Mouse (Mus musculus): ENCODE measurements at regions not wholly inside any gene's neighbourhood (a gene's known extent, or its start where the extent isn't known, plus 50 kb on each side); places are given as distances from the start of the nearest gene placed in this dataset.
"Not testable (repeated sequence)": the region's sequence is repeated elsewhere in the genome, so short reads cannot be mapped to it uniquely, and the experiment has no call there.

- Histone ChIP-seq H3K9ac (no peak overlapping the region), H3K4me1 (ENCODE audit: insufficient read depth) (no peaks in the 10 kb centered on the region), H3K36me3 (ENCODE audit: insufficient read depth) (no peaks in the 10 kb centered on the region), H3K27me3 (ENCODE audit: insufficient read depth, low read length) (no peaks in the 10 kb centered on the region), H3K4me3 (ENCODE audit: low read depth, low read length) (no peak overlapping the region), H3K27ac (ENCODE audit: low read depth, low read length) (no peak overlapping the region), H3K9me3 (ENCODE audit: low read length) (no peaks in the 10 kb centered on the region), H3K4me2 (ENCODE audit: low read depth) (no peak overlapping the region)
- TF ChIP-seq CTCF (IDR thresholded peaks at IDR 0.05; ENCODE audit: low read depth): no peak
- no peak for DNase-seq
- WGBS: 76% methylated on average over 2 of the region's 2 CpGs
- no peak for ATAC-seq
Measured at GRCm38 (mm10) chr5:45382804-45383203, 67.2 kb downstream of the Qdpr start.

GRCm38 (mm10) chr5:45378486-45378885 is 71.5 kb downstream of the Qdpr start:
- Histone ChIP-seq H3K4me2 (ENCODE audit: low read depth) (no peak overlapping the region), H3K9me3 (ENCODE audit: low read length) (no peaks in the 10 kb centered on the region), H3K36me3 (ENCODE audit: insufficient read depth) (no peaks in the 10 kb centered on the region), H3K4me1 (ENCODE audit: insufficient read depth) (no peaks in the 10 kb centered on the region), H3K9ac (no peak overlapping the region), H3K27me3 (ENCODE audit: insufficient read depth, low read length) (no peaks in the 10 kb centered on the region), H3K27ac (ENCODE audit: low read depth, low read length) (no peak overlapping the region), H3K4me3 (ENCODE audit: low read depth, low read length) (no peak overlapping the region)
- ATAC-seq (no peak), DNase-seq (no peak)
- 11% methylated on average over 2 of the region's 2 CpGs for WGBS
- no peak for TF ChIP-seq CTCF (IDR thresholded peaks at IDR 0.05; ENCODE audit: low read depth)

GRCm38 (mm10) chr5:45373069-45373468 is 77.0 kb downstream of the Qdpr start:
- no peaks in the 10 kb centered on the region for H3K4me1 ChIP-seq (ENCODE audit: insufficient read depth)
- H3K27ac ChIP-seq (ENCODE audit: low read depth, low read length): no peak overlapping the region
- no peaks in the 10 kb centered on the region for H3K36me3 ChIP-seq (ENCODE audit: insufficient read depth)
- H3K9me3 ChIP-seq (ENCODE audit: low read length): no peaks in the 10 kb centered on the region
- ATAC-seq (no peak), DNase-seq (no peak)
- H3K9ac ChIP-seq: no peak overlapping the region
- no peak overlapping the region for H3K4me3 ChIP-seq (ENCODE audit: low read depth, low read length)
- WGBS: 81% methylated on average over 2 of the region's 2 CpGs
- no peak for TF ChIP-seq CTCF (IDR thresholded peaks at IDR 0.05; ENCODE audit: low read depth)
- no peaks in the 10 kb centered on the region for H3K27me3 ChIP-seq (ENCODE audit: insufficient read depth, low read length)
- no peak overlapping the region for H3K4me2 ChIP-seq (ENCODE audit: low read depth)

GRCm38 (mm10) chr5:45368451-45368850 is 81.6 kb downstream of the Qdpr start:
- no peaks in the 10 kb centered on the region for H3K36me3 ChIP-seq (ENCODE audit: insufficient read depth)

GRCm38 (mm10) chr5:45360189-45360588 is 89.8 kb downstream of the Qdpr start:
- Histone ChIP-seq H3K4me3 (ENCODE audit: low read depth, low read length) (no peak overlapping the region), H3K27me3 (ENCODE audit: insufficient read depth, low read length) (no peaks in the 10 kb centered on the region), H3K4me2 (ENCODE audit: low read depth) (no peak overlapping the region), H3K9ac (no peak overlapping the region), H3K27ac (ENCODE audit: low read depth, low read length) (no peak overlapping the region), H3K9me3 (ENCODE audit: low read length) (no peaks in the 10 kb centered on the region), H3K36me3 (ENCODE audit: insufficient read depth) (no peaks in the 10 kb centered on the region), H3K4me1 (ENCODE audit: insufficient read depth) (no peaks in the 10 kb centered on the region)
- ATAC-seq (no peak), DNase-seq (no peak)
- no peak for TF ChIP-seq CTCF (IDR thresholded peaks at IDR 0.05; ENCODE audit: low read depth)

More at GRCm38 (mm10) chr5:45368451-45368850, 81.6 kb downstream of the Qdpr start:
- 92% methylated on average over 6 of the region's 6 CpGs for WGBS
- H3K27me3 ChIP-seq (ENCODE audit: insufficient read depth, low read length): no peaks in the 10 kb centered on the region
- no peaks in the 10 kb centered on the region for H3K9me3 ChIP-seq (ENCODE audit: low read length)
- DNase-seq (no peak), ATAC-seq (no peak)
- no peak overlapping the region for H3K4me2 ChIP-seq (ENCODE audit: low read depth)
- TF ChIP-seq CTCF (IDR thresholded peaks at IDR 0.05; ENCODE audit: low read depth): no peak
- H3K4me3 ChIP-seq (ENCODE audit: low read depth, low read length): no peak overlapping the region
- H3K4me1 ChIP-seq (ENCODE audit: insufficient read depth): no peaks in the 10 kb centered on the region
- H3K9ac ChIP-seq: no peak overlapping the region
- no peak overlapping the region for H3K27ac ChIP-seq (ENCODE audit: low read depth, low read length)

- Histone ChIP-seq H3K9ac (no peak overlapping the region), H3K4me3 (ENCODE audit: low read depth, low read length) (no peak overlapping the region), H3K27me3 (ENCODE audit: insufficient read depth, low read length) (no peaks in the 10 kb centered on the region), H3K4me2 (ENCODE audit: low read depth) (no peak overlapping the region), H3K9me3 (ENCODE audit: low read length) (no peaks in the 10 kb centered on the region), H3K36me3 (ENCODE audit: insufficient read depth) (no peaks in the 10 kb centered on the region), H3K4me1 (ENCODE audit: insufficient read depth) (no peaks in the 10 kb centered on the region), H3K27ac (ENCODE audit: low read depth, low read length) (no peak overlapping the region)
- ATAC-seq (no peak), DNase-seq (no peak)
- WGBS: 88% methylated on average over 3 of the region's 3 CpGs
- TF ChIP-seq CTCF (IDR thresholded peaks at IDR 0.05; ENCODE audit: low read depth): no peak
Measured at GRCm38 (mm10) chr5:45340411-45340810, 109.6 kb downstream of the Qdpr start.

GRCm38 (mm10) chr5:45336801-45337200 is 113.2 kb downstream of the Qdpr start:
- TF ChIP-seq CTCF (IDR thresholded peaks at IDR 0.05; ENCODE audit: low read depth): no peak
- DNase-seq: no peak
- no peaks in the 10 kb centered on the region for H3K9me3 ChIP-seq (ENCODE audit: low read length)
- no peak overlapping the region for H3K4me2 ChIP-seq (ENCODE audit: low read depth)
- H3K36me3 ChIP-seq (ENCODE audit: insufficient read depth): no peaks in the 10 kb centered on the region
- no peak overlapping the region for H3K4me3 ChIP-seq (ENCODE audit: low read depth, low read length)
- no peak overlapping the region for H3K9ac ChIP-seq
- H3K4me1 ChIP-seq (ENCODE audit: insufficient read depth): no peaks in the 10 kb centered on the region
- no peaks in the 10 kb centered on the region for H3K27me3 ChIP-seq (ENCODE audit: insufficient read depth, low read length)
- ATAC-seq: no peak
- 64% methylated on average over 2 of the region's 2 CpGs for WGBS
- H3K27ac ChIP-seq (ENCODE audit: low read depth, low read length): no peak overlapping the region

GRCm38 (mm10) chr5:45324468-45324867 is 125.6 kb downstream of the Qdpr start:
- 67% methylated on average over 2 of the region's 2 CpGs for WGBS
- not testable (repeated sequence) for DNase-seq; H3K9ac ChIP-seq; ATAC-seq; H3K27me3 ChIP-seq (ENCODE audit: insufficient read depth, low read length); H3K4me2 ChIP-seq (ENCODE audit: low read depth); H3K4me1 ChIP-seq (ENCODE audit: insufficient read depth); H3K9me3 ChIP-seq (ENCODE audit: low read length); H3K4me3 ChIP-seq (ENCODE audit: low read depth, low read length); H3K27ac ChIP-seq (ENCODE audit: low read depth, low read length); H3K36me3 ChIP-seq (ENCODE audit: insufficient read depth)
